Mouse (Mus musculus): ENCODE measurements at regions not wholly inside any gene's neighbourhood (a gene's known extent, or its start where the extent isn't known, plus 50 kb on each side); places are given as distances from the start of the nearest gene placed in this dataset.

GRCm38 (mm10) chr1:194034199-194034883, 583.7 kb upstream of the Plxna2 start:
- no peak for DNase-seq
- 71% methylated on average over 5 of the region's 5 CpGs for WGBS
- Histone ChIP-seq H3K4me3 (replicated peaks; ENCODE audit: insufficient read depth, low read depth, low read length) (no peak overlapping the region), H3K4me1 (ENCODE audit: control insufficient read depth, insufficient read depth, low read length) (no peaks in the 10 kb centered on the region), H3K27ac (ENCODE audit: insufficient read depth, low read length) (no peak overlapping the region), H3K27me3 (ENCODE audit: control insufficient read depth, insufficient read depth, low read length) (no peaks in the 10 kb centered on the region)
- TF ChIP-seq CTCF (IDR thresholded peaks at IDR 0.05; ENCODE audit: borderline replicate concordance, insufficient read depth, low read depth, low read length) (no peak), POLR2A (IDR thresholded peaks at IDR 0.05; ENCODE audit: borderline replicate concordance, insufficient read depth, low read length) (no peak)

- Histone ChIP-seq H3K27ac (ENCODE audit: insufficient read depth, low read length) (no peak overlapping the region), H3K4me3 (replicated peaks; ENCODE audit: insufficient read depth, low read depth, low read length) (no peak overlapping the region), H3K27me3 (ENCODE audit: control insufficient read depth, insufficient read depth, low read length) (no peaks in the 10 kb centered on the region), H3K4me1 (ENCODE audit: control insufficient read depth, insufficient read depth, low read length) (no peaks in the 10 kb centered on the region)
- WGBS: 89% methylated on average over 1 of the region's 1 CpGs
- TF ChIP-seq POLR2A (IDR thresholded peaks at IDR 0.05; ENCODE audit: borderline replicate concordance, insufficient read depth, low read length): no peak
- TF ChIP-seq CTCF (IDR thresholded peaks at IDR 0.05; ENCODE audit: borderline replicate concordance, insufficient read depth, low read depth, low read length): no peak
- DNase-seq: no peak
These were observed 585.4 kb upstream of the Plxna2 start for GRCm38 (mm10) chr1:194032603-194033002.

DNA sequence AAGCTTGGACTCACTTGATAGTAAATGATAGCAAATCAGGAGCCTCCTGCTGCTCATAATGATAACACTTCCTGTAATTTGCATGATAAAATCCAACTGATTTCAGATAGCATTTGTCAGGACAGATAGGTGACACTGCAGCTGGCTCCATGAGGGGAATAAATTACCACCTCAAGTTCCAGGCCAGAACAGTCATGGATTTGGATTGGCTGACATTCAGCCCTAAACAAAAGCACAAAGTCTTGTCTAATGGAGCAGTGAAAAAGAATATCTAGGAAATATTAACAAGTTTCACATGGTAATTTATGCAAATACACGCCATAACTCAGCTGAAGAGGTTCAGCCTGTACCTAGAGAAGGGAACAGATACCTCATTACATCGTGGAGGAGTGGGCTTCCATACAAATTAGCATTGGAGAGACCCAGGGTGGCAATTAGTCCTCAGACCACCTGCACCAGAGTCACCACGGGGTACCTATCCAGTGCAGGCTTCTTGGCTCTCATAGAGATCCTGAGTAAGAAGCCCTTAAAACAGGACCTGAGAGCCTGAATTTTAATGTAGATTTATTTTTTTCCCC, 587.3 kb upstream of the Plxna2 start:
- DNase-seq: no peak
- H3K4me1 ChIP-seq (ENCODE audit: control insufficient read depth, insufficient read depth, low read length): peaks cover 4% of the 10 kb centered on the region; the same call in 1 of the 2 replicates
- no peaks in the 10 kb centered on the region for H3K27me3 ChIP-seq (ENCODE audit: control insufficient read depth, insufficient read depth, low read length)
- no peak overlapping the region for H3K4me3 ChIP-seq (replicated peaks; ENCODE audit: insufficient read depth, low read depth, low read length)
- no peak overlapping the region for H3K27ac ChIP-seq (ENCODE audit: insufficient read depth, low read length)
- TF ChIP-seq CTCF (IDR thresholded peaks at IDR 0.05; ENCODE audit: borderline replicate concordance, insufficient read depth, low read depth, low read length): no peak
- TF ChIP-seq POLR2A (IDR thresholded peaks at IDR 0.05; ENCODE audit: borderline replicate concordance, insufficient read depth, low read length): no peak
- WGBS: 64% methylated on average over 3 of the region's 3 CpGs

- no peak for DNase-seq
- 77% methylated on average over 7 of the region's 7 CpGs for WGBS
- H3K27ac ChIP-seq (ENCODE audit: insufficient read depth, low read length): no peak overlapping the region
- no peak overlapping the region for H3K4me3 ChIP-seq (replicated peaks; ENCODE audit: insufficient read depth, low read depth, low read length)
- no peaks in the 10 kb centered on the region for H3K27me3 ChIP-seq (ENCODE audit: control insufficient read depth, insufficient read depth, low read length)
- H3K4me1 ChIP-seq (ENCODE audit: control insufficient read depth, insufficient read depth, low read length): peaks cover 4% of the 10 kb centered on the region; the same call in 1 of the 2 replicates
- TF ChIP-seq CTCF (IDR thresholded peaks at IDR 0.05; ENCODE audit: borderline replicate concordance, insufficient read depth, low read depth, low read length) (no peak), POLR2A (IDR thresholded peaks at IDR 0.05; ENCODE audit: borderline replicate concordance, insufficient read depth, low read length) (no peak)
These were observed 590.9 kb upstream of the Plxna2 start for GRCm38 (mm10) chr1:194026958-194027692.

GRCm38 (mm10) chr1:194026213-194026612, 591.8 kb upstream of the Plxna2 start:
- DNase-seq: peak; percentile 18 to 44
- Histone ChIP-seq H3K27me3 (ENCODE audit: control insufficient read depth, insufficient read depth, low read length) (no peaks in the 10 kb centered on the region), H3K4me3 (replicated peaks; ENCODE audit: insufficient read depth, low read depth, low read length) (no peak overlapping the region), H3K27ac (ENCODE audit: insufficient read depth, low read length) (no peak overlapping the region), H3K4me1 (ENCODE audit: control insufficient read depth, insufficient read depth, low read length) (peaks cover 4% of the 10 kb centered on the region; the same call in 1 of the 2 replicates)
- TF ChIP-seq CTCF (IDR thresholded peaks at IDR 0.05; ENCODE audit: borderline replicate concordance, insufficient read depth, low read depth, low read length): no peak
- TF ChIP-seq POLR2A (IDR thresholded peaks at IDR 0.05; ENCODE audit: borderline replicate concordance, insufficient read depth, low read length): no peak
- WGBS: 19% methylated on average over 2 of the region's 2 CpGs

DNA sequence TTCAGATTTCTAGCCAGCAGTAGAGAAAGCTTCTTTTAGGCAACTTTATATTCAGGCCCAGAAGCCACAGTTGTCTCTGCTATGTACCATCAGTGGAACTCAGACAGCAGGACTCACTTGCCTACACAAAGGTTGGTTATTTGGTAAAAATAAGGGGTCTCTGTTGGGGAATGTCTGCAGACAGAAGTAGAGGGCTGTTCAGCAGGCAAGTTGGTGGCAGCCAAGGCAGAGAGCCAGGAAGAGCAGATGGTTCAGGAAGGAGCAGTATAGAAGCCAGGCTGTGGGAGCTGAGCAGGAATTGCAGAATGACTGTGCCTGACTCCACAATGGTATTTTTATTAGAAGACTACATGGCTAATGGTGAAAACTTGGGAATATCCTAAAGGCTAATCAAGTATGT, 598.7 kb upstream of the Plxna2 start:
- TF ChIP-seq POLR2A (IDR thresholded peaks at IDR 0.05; ENCODE audit: borderline replicate concordance, insufficient read depth, low read length) (no peak), CTCF (IDR thresholded peaks at IDR 0.05; ENCODE audit: borderline replicate concordance, insufficient read depth, low read depth, low read length) (no peak)
- peak; percentile 83 to 90 for DNase-seq
- Histone ChIP-seq H3K27me3 (ENCODE audit: control insufficient read depth, insufficient read depth, low read length) (no peaks in the 10 kb centered on the region), H3K4me3 (replicated peaks; ENCODE audit: insufficient read depth, low read depth, low read length) (no peak overlapping the region), H3K27ac (ENCODE audit: insufficient read depth, low read length) (no peak overlapping the region), H3K4me1 (ENCODE audit: control insufficient read depth, insufficient read depth, low read length) (no peaks in the 10 kb centered on the region)

DNA sequence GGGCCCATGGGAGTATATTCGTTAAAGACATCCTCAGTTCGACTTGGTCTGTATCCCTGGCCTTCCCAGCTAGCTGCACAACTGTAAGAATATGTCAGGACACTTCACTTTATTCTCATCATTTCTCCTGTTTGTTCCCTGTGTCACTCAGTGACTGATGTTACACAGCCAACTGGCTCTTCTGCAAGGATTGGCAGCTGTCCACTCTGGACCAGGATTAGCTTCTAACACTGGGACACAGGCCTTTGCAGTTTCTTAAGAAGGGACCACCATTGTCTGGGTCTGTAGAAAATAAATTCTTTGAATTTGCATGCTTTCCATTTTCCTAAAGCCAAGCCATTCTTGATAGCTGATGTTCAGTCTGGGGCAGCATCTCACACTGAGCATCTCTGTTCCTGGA, 622.1 kb upstream of the Camk1g start:
- no peak for TF ChIP-seq CTCF (IDR thresholded peaks at IDR 0.05; ENCODE audit: borderline replicate concordance, insufficient read depth, low read depth, low read length)
- no peak for TF ChIP-seq POLR2A (IDR thresholded peaks at IDR 0.05; ENCODE audit: borderline replicate concordance, insufficient read depth, low read length)
- WGBS: 34% methylated on average over 2 of the region's 2 CpGs
- Histone ChIP-seq H3K4me1 (ENCODE audit: control insufficient read depth, insufficient read depth, low read length) (no peaks in the 10 kb centered on the region), H3K27me3 (ENCODE audit: control insufficient read depth, insufficient read depth, low read length) (no peaks in the 10 kb centered on the region; the same call in 1 of the 2 replicates), H3K27ac (ENCODE audit: insufficient read depth, low read length) (no peak overlapping the region), H3K4me3 (replicated peaks; ENCODE audit: insufficient read depth, low read depth, low read length) (no peak overlapping the region)
- no peak for DNase-seq
